Mouse (Mus musculus) E14TG2a.4 (cell line): Measurements from ENCODE around the gene Gps2.

Experiments used
- H3K27me3 ChIP-seq: 2 replicates; pipeline ENCODE4 v1.6.1; 2014; ENCODE audit warnings: low read length, control low read depth; ENCODE audit not compliant: insufficient read depth
- H3K36me3 ChIP-seq: 2 replicates; pipeline ENCODE4 v1.6.1; 2014; ENCODE audit warnings: low read length, control low read depth; ENCODE audit not compliant: insufficient read depth
- H3K4me1 ChIP-seq: replicated peaks from 2 replicates; pipeline ENCODE4 v1.6.1; 2014; ENCODE audit warnings: low read depth, low read length, control low read depth
- H3K4me3 ChIP-seq: replicated peaks from 2 replicates; pipeline ENCODE4 v1.5.1; 2014; ENCODE audit warnings: mild to moderate bottlenecking, low read length
- H3K9me3 ChIP-seq: 2 replicates; pipeline ENCODE4 v1.6.1; 2014; ENCODE audit warnings: low read length, control low read depth
- CTCF ChIP-seq: conservative IDR thresholded peaks from 2 replicates; pipeline ENCODE4 v1.5.1; 2014; ENCODE audit warnings: low read length
- NANOG ChIP-seq: IDR thresholded peaks from 2 replicates; pipeline ENCODE4 v1.6.1; 2014; ENCODE audit warnings: borderline replicate concordance, low read length, mixed read lengths
- POU5F1 ChIP-seq: IDR thresholded peaks from 2 replicates; pipeline ENCODE4 v1.6.1; 2014; ENCODE audit warnings: low read length, borderline replicate concordance

Gene Gps2

GRCm38 (mm10) chr11:69900471-69901405 lies 12.9 kb upstream of the Gps2 start, which contains the start of the genes 2810408A11Rik and Neurl4:
TSS of gene 2810408A11Rik (minus strand) at chr11:69900987.
TSS of gene Neurl4 (plus strand) at chr11:69901072.
- H3K9me3 ChIP-seq: no peaks in the 10 kb centered on the region
- H3K36me3 ChIP-seq: peaks cover 26% of the 10 kb centered on the region
- peaks cover 8% of the 10 kb centered on the region; the same call in 1 of the 2 replicates for H3K27me3 ChIP-seq
- peaks cover 58% of the 10 kb centered on the region for H3K4me1 ChIP-seq
- TF ChIP-seq NANOG: no peak
- TF ChIP-seq POU5F1: no peak
- no peak for TF ChIP-seq CTCF
- peak within 1 kb of the TSS; percentile 93 for H3K4me3 ChIP-seq

GRCm38 (mm10) chr11:69901406-69901846 lies 12.3 kb upstream of the Gps2 start:
- no peak for TF ChIP-seq CTCF
- no peak for TF ChIP-seq POU5F1
- no peak for TF ChIP-seq NANOG
- Histone ChIP-seq H3K9me3 (no peaks in the 10 kb centered on the region), H3K4me3 (peak overlapping the region; percentile 93), H3K36me3 (peaks cover 33% of the 10 kb centered on the region), H3K4me1 (peaks cover 59% of the 10 kb centered on the region), H3K27me3 (peaks cover 8% of the 10 kb centered on the region; the same call in 1 of the 2 replicates)

GRCm38 (mm10) chr11:69901993-69902392 lies 11.7 kb upstream of the Gps2 start:
- H3K4me1 ChIP-seq: peaks cover 65% of the 10 kb centered on the region
- H3K9me3 ChIP-seq: no peaks in the 10 kb centered on the region
- peaks cover 39% of the 10 kb centered on the region for H3K36me3 ChIP-seq
- TF ChIP-seq POU5F1 (no peak), CTCF (no peak), NANOG (no peak)
- peak overlapping the region; percentile 93 for H3K4me3 ChIP-seq
- H3K27me3 ChIP-seq: peaks cover 8% of the 10 kb centered on the region; the same call in 1 of the 2 replicates

GRCm38 (mm10) chr11:69902972-69903371 lies 10.7 kb upstream of the Gps2 start:
- Histone ChIP-seq H3K36me3 (peaks cover 49% of the 10 kb centered on the region), H3K9me3 (no peaks in the 10 kb centered on the region), H3K4me3 (peak overlapping the region; percentile 93), H3K27me3 (peaks cover 8% of the 10 kb centered on the region; the same call in 1 of the 2 replicates), H3K4me1 (peaks cover 59% of the 10 kb centered on the region)
- TF ChIP-seq POU5F1 (no peak), NANOG (no peak), CTCF (no peak)

- TF ChIP-seq CTCF (no peak), POU5F1 (no peak)
- Histone ChIP-seq H3K36me3 (peaks cover 62% of the 10 kb centered on the region), H3K9me3 (no peaks in the 10 kb centered on the region), H3K4me3 (no peak overlapping the region), H3K27me3 (0 out of 2 replicates have a peak, but pooled peaks cover under 1% of the 10 kb centered on the region), H3K4me1 (peaks cover 46% of the 10 kb centered on the region)
These were observed 9.4 kb upstream of the Gps2 start for GRCm38 (mm10) chr11:69904311-69904710.

- Histone ChIP-seq H3K36me3 (peaks cover 99% of the 10 kb centered on the region), H3K4me3 (no peak overlapping the region), H3K9me3 (no peaks in the 10 kb centered on the region), H3K4me1 (peaks cover 51% of the 10 kb centered on the region), H3K27me3 (no peaks in the 10 kb centered on the region)
- TF ChIP-seq CTCF (no peak), NANOG (no peak), POU5F1 (no peak)
These were observed 5.0 kb upstream of the Gps2 start for GRCm38 (mm10) chr11:69908645-69909044.

GRCm38 (mm10) chr11:69909174-69909573 lies 4.5 kb upstream of the Gps2 start:
- H3K9me3 ChIP-seq: no peaks in the 10 kb centered on the region
- H3K4me1 ChIP-seq: peaks cover 46% of the 10 kb centered on the region
- TF ChIP-seq CTCF (no peak), POU5F1 (no peak), NANOG (no peak)
- H3K27me3 ChIP-seq: no peaks in the 10 kb centered on the region
- H3K4me3 ChIP-seq: no peak overlapping the region
- H3K36me3 ChIP-seq: peaks cover 94% of the 10 kb centered on the region

GRCm38 (mm10) chr11:69910177-69910576 lies 3.5 kb upstream of the Gps2 start:
- TF ChIP-seq NANOG (no peak), POU5F1 (no peak), CTCF (no peak)
- peaks cover 91% of the 10 kb centered on the region for H3K36me3 ChIP-seq
- no peak overlapping the region for H3K4me3 ChIP-seq
- H3K27me3 ChIP-seq: no peaks in the 10 kb centered on the region
- peaks cover 54% of the 10 kb centered on the region for H3K4me1 ChIP-seq
- no peaks in the 10 kb centered on the region for H3K9me3 ChIP-seq
